35 mouse cellular contexts compared by ENCODE assay signal in the genomic region with DNA sequence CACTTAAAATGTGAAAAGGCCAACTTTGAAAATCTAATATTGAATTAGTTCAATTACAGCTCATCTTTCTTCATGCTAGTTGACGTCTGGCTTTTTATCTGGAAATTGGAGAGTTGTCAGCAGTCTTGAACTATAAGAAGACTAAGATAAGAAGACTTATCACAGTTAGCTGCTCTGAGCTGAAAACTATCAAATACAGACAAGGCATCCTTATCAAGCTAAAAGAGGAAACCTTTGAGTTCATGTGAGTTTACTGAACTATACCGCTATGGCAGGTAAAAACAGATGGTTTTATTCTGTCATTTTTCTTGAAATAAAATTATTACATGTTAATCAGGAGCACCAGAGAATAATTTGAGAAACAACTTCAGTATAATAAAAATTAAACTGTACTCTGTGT.
"Had no signal": no experiment of that assay in that cellular context is flagged by ENCODE, and none has a peak within 500 bp of the region (broad histone marks: within the 10 kb centered on the region; RNA-seq: fewer than 3 reads in every experiment).

No protein-coding gene starts in this region.

- H3K9me3 ChIP-seq: heart, embryonic 10.5 days; heart, embryonic 12.5 days; heart, embryonic 13.5 days; heart, embryonic 15.5 days; hindbrain, embryonic 10.5 days; hindbrain, embryonic 12.5 days; hindbrain, embryonic 13.5 days; hindbrain, embryonic 15.5 days; intestine, embryonic 15.5 days; kidney, embryonic 15.5 days had no signal

- H3K9ac ChIP-seq: heart, embryonic 12.5 days; heart, embryonic 13.5 days; heart, embryonic 15.5 days; hindbrain, embryonic 12.5 days; hindbrain, embryonic 13.5 days; hindbrain, embryonic 14.5 days; hindbrain, embryonic 15.5 days; intestine, embryonic 15.5 days; kidney, embryonic 15.5 days had no signal

- H3K27me3 ChIP-seq: heart, embryonic 12.5 days; heart, embryonic 13.5 days; heart, embryonic 15.5 days; hindbrain, embryonic 12.5 days; hindbrain, embryonic 13.5 days; hindbrain, embryonic 15.5 days; intestine, embryonic 15.5 days; kidney, embryonic 15.5 days had no signal

- H3K4me2 ChIP-seq: heart, embryonic 11.5 days; heart, embryonic 12.5 days; heart, embryonic 13.5 days; heart, embryonic 15.5 days; hindbrain, embryonic 12.5 days; hindbrain, embryonic 13.5 days; hindbrain, embryonic 14.5 days; hindbrain, embryonic 15.5 days; intestine, embryonic 15.5 days; kidney, embryonic 15.5 days had no signal

- H3K27ac ChIP-seq: heart, embryonic 10.5 days; heart, embryonic 13.5 days; heart, embryonic 15.5 days; hindbrain, embryonic 10.5 days; hindbrain, embryonic 12.5 days; hindbrain, embryonic 13.5 days; hindbrain, embryonic 14.5 days; hindbrain, embryonic 15.5 days; hindbrain, postnatal 0 days; intestine, embryonic 15.5 days; kidney, embryonic 15.5 days; kidney, postnatal 0 days; layer of hippocampus, adult 2 months had no signal

- H3K4me3 ChIP-seq: heart, embryonic 10.5 days; heart, embryonic 12.5 days; heart, embryonic 13.5 days; heart, embryonic 15.5 days; hindbrain, embryonic 10.5 days; hindbrain, embryonic 12.5 days; hindbrain, embryonic 13.5 days; hindbrain, embryonic 15.5 days; intestine, embryonic 15.5 days; kidney, embryonic 15.5 days; layer of hippocampus, adult 2 months had no signal

- H3K4me1 ChIP-seq: heart, embryonic 10.5 days; heart, embryonic 12.5 days; heart, embryonic 13.5 days; heart, embryonic 15.5 days; hindbrain, embryonic 10.5 days; hindbrain, embryonic 12.5 days; hindbrain, embryonic 13.5 days; hindbrain, embryonic 15.5 days; intestine, embryonic 15.5 days; kidney, embryonic 15.5 days had no signal

- H3K36me3 ChIP-seq: heart, embryonic 10.5 days; heart, embryonic 12.5 days; heart, embryonic 13.5 days; heart, embryonic 15.5 days; hindbrain, embryonic 10.5 days; hindbrain, embryonic 12.5 days; hindbrain, embryonic 13.5 days; hindbrain, embryonic 15.5 days; intestine, embryonic 15.5 days; kidney, embryonic 15.5 days had no signal

- ATAC-seq: hindbrain, embryonic 16.5 days; hindbrain, postnatal 0 days; inflammation-experienced regulatory T-cells, adult 6 months; intestine, embryonic 15.5 days; intestine, embryonic 16.5 days; intestine, postnatal 0 days had no signal

- DNase-seq: heart, postnatal 10 days; heart, postnatal 14 days; heart, postnatal 36 days; heart, postnatal 4 days; kidney, adult 11 months; kidney, adult 18-20 months; kidney, adult 2 months; kidney, adult 8-10 months; kidney, adult 9 months; kidney, postnatal 10 days; kidney, postnatal 14 days; kidney, postnatal 25 days; kidney, postnatal 36 days; kidney, postnatal 4 days; layer of hippocampus, adult 9-11 months; layer of hippocampus, postnatal 36 days had no signal
